Mouse (Mus musculus): ENCODE data around the gene Fcgr1. TPM values are rescaled to one million over a fixed set of nuclear protein-coding genes. Genes with fewer than 3 reads are reported as not detected.
"Not testable (repeated sequence)": the region's sequence is repeated elsewhere in the genome, so short reads cannot be mapped to it uniquely, and the experiment has no call there.

The Fcgr1 gene
- polyA plus RNA-seq, 1 experiment from 2014 or later: 3.7 TPM

GRCm38 (mm10) chr3:96309441-96309840, 15.7 kb upstream of the Fcgr1 start:
- H3K4me3 ChIP-seq (ENCODE audit: low read length): no peak overlapping the region
- H3K9ac ChIP-seq (ENCODE audit: low read depth, low read length): no peak overlapping the region
- no peak for ATAC-seq
- no peak overlapping the region for H3K4me2 ChIP-seq (ENCODE audit: low read depth, low read length)
- H3K27ac ChIP-seq (ENCODE audit: low read length): no peak overlapping the region
- no peaks in the 10 kb centered on the region for H3K4me1 ChIP-seq (ENCODE audit: control insufficient read depth, insufficient read depth, low read length)
- 61% methylated on average over 3 of the region's 3 CpGs for WGBS
- no peaks in the 10 kb centered on the region for H3K9me3 ChIP-seq (ENCODE audit: control insufficient read depth, low read length)
- H3K36me3 ChIP-seq (ENCODE audit: control insufficient read depth, insufficient read depth, low read length): no peaks in the 10 kb centered on the region
- H3K27me3 ChIP-seq (replicated peaks; ENCODE audit: control insufficient read depth, insufficient read depth, low read length): no peaks in the 10 kb centered on the region

GRCm38 (mm10) chr3:96306506-96306905, 12.7 kb upstream of the Fcgr1 start:
- Histone ChIP-seq H3K9ac (ENCODE audit: low read depth, low read length) (no peak overlapping the region), H3K27me3 (replicated peaks; ENCODE audit: control insufficient read depth, insufficient read depth, low read length) (0 out of 2 replicates have a peak, but pooled peaks cover 2% of the 10 kb centered on the region), H3K27ac (ENCODE audit: low read length) (no peak overlapping the region), H3K4me1 (ENCODE audit: control insufficient read depth, insufficient read depth, low read length) (no peaks in the 10 kb centered on the region), H3K36me3 (ENCODE audit: control insufficient read depth, insufficient read depth, low read length) (no peaks in the 10 kb centered on the region), H3K4me2 (ENCODE audit: low read depth, low read length) (no peak overlapping the region), H3K9me3 (ENCODE audit: control insufficient read depth, low read length) (no peaks in the 10 kb centered on the region), H3K4me3 (ENCODE audit: low read length) (no peak overlapping the region)
- ATAC-seq: no peak
- 74% methylated on average over 9 of the region's 9 CpGs for WGBS

GRCm38 (mm10) chr3:96302076-96302475, 8.3 kb upstream of the Fcgr1 start:
- Histone ChIP-seq H3K4me1 (ENCODE audit: control insufficient read depth, insufficient read depth, low read length) (no peaks in the 10 kb centered on the region), H3K4me3 (ENCODE audit: low read length) (no peak overlapping the region), H3K9me3 (ENCODE audit: control insufficient read depth, low read length) (no peaks in the 10 kb centered on the region), H3K27ac (ENCODE audit: low read length) (no peak overlapping the region), H3K36me3 (ENCODE audit: control insufficient read depth, insufficient read depth, low read length) (no peaks in the 10 kb centered on the region), H3K9ac (ENCODE audit: low read depth, low read length) (no peak overlapping the region), H3K27me3 (replicated peaks; ENCODE audit: control insufficient read depth, insufficient read depth, low read length) (peaks cover 5% of the 10 kb centered on the region; the same call in 1 of the 2 replicates), H3K4me2 (ENCODE audit: low read depth, low read length) (no peak overlapping the region)
- 85% methylated on average over 5 of the region's 5 CpGs for WGBS
- no peak for ATAC-seq

- H3K9me3 ChIP-seq (ENCODE audit: control insufficient read depth, low read length): no peaks in the 10 kb centered on the region
- no peaks in the 10 kb centered on the region for H3K36me3 ChIP-seq (ENCODE audit: control insufficient read depth, insufficient read depth, low read length)
- H3K27ac ChIP-seq (ENCODE audit: low read length): no peak overlapping the region
- peak overlapping the region; percentile 28 for H3K4me3 ChIP-seq (ENCODE audit: low read length)
- H3K4me2 ChIP-seq (ENCODE audit: low read depth, low read length): peak overlapping the region; percentile 42
- ATAC-seq: no peak
- H3K4me1 ChIP-seq (ENCODE audit: control insufficient read depth, insufficient read depth, low read length): no peaks in the 10 kb centered on the region
- H3K9ac ChIP-seq (ENCODE audit: low read depth, low read length): peak overlapping the region; percentile 16; the same call in 1 of the 2 replicates
- WGBS: 65% methylated on average over 26 of the region's 26 CpGs
- H3K27me3 ChIP-seq (replicated peaks; ENCODE audit: control insufficient read depth, insufficient read depth, low read length): peaks cover 5% of the 10 kb centered on the region; the same call in 1 of the 2 replicates
These were observed 7.1 kb upstream of the Fcgr1 start for GRCm38 (mm10) chr3:96300706-96301529.

GRCm38 (mm10) chr3:96299562-96299961, 5.8 kb upstream of the Fcgr1 start:
- Histone ChIP-seq H3K4me1 (ENCODE audit: control insufficient read depth, insufficient read depth, low read length) (no peaks in the 10 kb centered on the region), H3K27me3 (replicated peaks; ENCODE audit: control insufficient read depth, insufficient read depth, low read length) (peaks cover 5% of the 10 kb centered on the region; the same call in 1 of the 2 replicates), H3K36me3 (ENCODE audit: control insufficient read depth, insufficient read depth, low read length) (no peaks in the 10 kb centered on the region), H3K9me3 (ENCODE audit: control insufficient read depth, low read length) (no peaks in the 10 kb centered on the region), H3K27ac (ENCODE audit: low read length) (no peak overlapping the region), H3K9ac (ENCODE audit: low read depth, low read length) (no peak overlapping the region), H3K4me3 (ENCODE audit: low read length) (no peak overlapping the region), H3K4me2 (ENCODE audit: low read depth, low read length) (no peak overlapping the region)
- no peak for ATAC-seq
- 98% methylated on average over 2 of the region's 2 CpGs for WGBS

- Histone ChIP-seq H3K4me3 (ENCODE audit: low read length) (no peak overlapping the region), H3K27ac (ENCODE audit: low read length) (no peak overlapping the region), H3K9ac (ENCODE audit: low read depth, low read length) (no peak overlapping the region), H3K36me3 (ENCODE audit: control insufficient read depth, insufficient read depth, low read length) (no peaks in the 10 kb centered on the region), H3K27me3 (replicated peaks; ENCODE audit: control insufficient read depth, insufficient read depth, low read length) (peaks cover 8% of the 10 kb centered on the region; the same call in 1 of the 2 replicates), H3K4me1 (ENCODE audit: control insufficient read depth, insufficient read depth, low read length) (no peaks in the 10 kb centered on the region), H3K4me2 (ENCODE audit: low read depth, low read length) (no peak overlapping the region), H3K9me3 (ENCODE audit: control insufficient read depth, low read length) (no peaks in the 10 kb centered on the region)
- 89% methylated on average over 4 of the region's 4 CpGs for WGBS
- no peak for ATAC-seq
These were observed 4.6 kb upstream of the Fcgr1 start for GRCm38 (mm10) chr3:96298360-96298759.

- peaks cover 3% of the 10 kb centered on the region; the same call in 1 of the 2 replicates for H3K27me3 ChIP-seq (replicated peaks; ENCODE audit: control insufficient read depth, insufficient read depth, low read length)
- no peaks in the 10 kb centered on the region for H3K36me3 ChIP-seq (ENCODE audit: control insufficient read depth, insufficient read depth, low read length)
- no peak overlapping the region for H3K27ac ChIP-seq (ENCODE audit: low read length)
- 47% methylated on average over 5 of the region's 5 CpGs for WGBS
- H3K4me1 ChIP-seq (ENCODE audit: control insufficient read depth, insufficient read depth, low read length): no peaks in the 10 kb centered on the region
- no peak for ATAC-seq
- H3K9ac ChIP-seq (ENCODE audit: low read depth, low read length): no peak overlapping the region
- H3K9me3 ChIP-seq (ENCODE audit: control insufficient read depth, low read length): no peaks in the 10 kb centered on the region
- no peak overlapping the region for H3K4me3 ChIP-seq (ENCODE audit: low read length)
- H3K4me2 ChIP-seq (ENCODE audit: low read depth, low read length): no peak overlapping the region
These were observed 401 bp downstream of the Fcgr1 start for GRCm38 (mm10) chr3:96293368-96293767.

- H3K4me3 ChIP-seq (ENCODE audit: low read length): no peak overlapping the region
These were observed 1.1 kb downstream of the Fcgr1 start for GRCm38 (mm10) chr3:96292641-96293040.

GRCm38 (mm10) chr3:96290727-96291126, 3.0 kb downstream of the Fcgr1 start:
- not testable (repeated sequence) for H3K9me3 ChIP-seq (ENCODE audit: control insufficient read depth, low read length); H3K4me3 ChIP-seq (ENCODE audit: low read length); H3K27me3 ChIP-seq (replicated peaks; ENCODE audit: control insufficient read depth, insufficient read depth, low read length); H3K4me2 ChIP-seq (ENCODE audit: low read depth, low read length); H3K4me1 ChIP-seq (ENCODE audit: control insufficient read depth, insufficient read depth, low read length); ATAC-seq; H3K9ac ChIP-seq (ENCODE audit: low read depth, low read length); H3K27ac ChIP-seq (ENCODE audit: low read length); H3K36me3 ChIP-seq (ENCODE audit: control insufficient read depth, insufficient read depth, low read length)
- WGBS: 92% methylated on average over 3 of the region's 3 CpGs

More at GRCm38 (mm10) chr3:96292641-96293040, 1.1 kb downstream of the Fcgr1 start:
- H3K4me2 ChIP-seq (ENCODE audit: low read depth, low read length): no peak overlapping the region
- ATAC-seq: no peak
- H3K9ac ChIP-seq (ENCODE audit: low read depth, low read length): no peak overlapping the region
- H3K4me1 ChIP-seq (ENCODE audit: control insufficient read depth, insufficient read depth, low read length): no peaks in the 10 kb centered on the region
- H3K36me3 ChIP-seq (ENCODE audit: control insufficient read depth, insufficient read depth, low read length): no peaks in the 10 kb centered on the region
- peaks cover 3% of the 10 kb centered on the region; the same call in 1 of the 2 replicates for H3K27me3 ChIP-seq (replicated peaks; ENCODE audit: control insufficient read depth, insufficient read depth, low read length)
- H3K27ac ChIP-seq (ENCODE audit: low read length): no peak overlapping the region
- WGBS: 57% methylated on average over 6 of the region's 6 CpGs
- no peaks in the 10 kb centered on the region for H3K9me3 ChIP-seq (ENCODE audit: control insufficient read depth, low read length)

Data from intestine, embryonic 16.5 days (tissue).